Mouse (Mus musculus): Measurements from ENCODE around the gene Gm36079. TPM values are rescaled to one million over a fixed set of nuclear protein-coding genes. Genes with fewer than 3 reads are reported as not detected.
"Not testable (repeated sequence)": the region's sequence is repeated elsewhere in the genome, so short reads cannot be mapped to it uniquely, and the experiment has no call there.

Gene Gm36079
- polyA plus RNA-seq, 1 experiment from 2014 or later = not detected

DNA sequence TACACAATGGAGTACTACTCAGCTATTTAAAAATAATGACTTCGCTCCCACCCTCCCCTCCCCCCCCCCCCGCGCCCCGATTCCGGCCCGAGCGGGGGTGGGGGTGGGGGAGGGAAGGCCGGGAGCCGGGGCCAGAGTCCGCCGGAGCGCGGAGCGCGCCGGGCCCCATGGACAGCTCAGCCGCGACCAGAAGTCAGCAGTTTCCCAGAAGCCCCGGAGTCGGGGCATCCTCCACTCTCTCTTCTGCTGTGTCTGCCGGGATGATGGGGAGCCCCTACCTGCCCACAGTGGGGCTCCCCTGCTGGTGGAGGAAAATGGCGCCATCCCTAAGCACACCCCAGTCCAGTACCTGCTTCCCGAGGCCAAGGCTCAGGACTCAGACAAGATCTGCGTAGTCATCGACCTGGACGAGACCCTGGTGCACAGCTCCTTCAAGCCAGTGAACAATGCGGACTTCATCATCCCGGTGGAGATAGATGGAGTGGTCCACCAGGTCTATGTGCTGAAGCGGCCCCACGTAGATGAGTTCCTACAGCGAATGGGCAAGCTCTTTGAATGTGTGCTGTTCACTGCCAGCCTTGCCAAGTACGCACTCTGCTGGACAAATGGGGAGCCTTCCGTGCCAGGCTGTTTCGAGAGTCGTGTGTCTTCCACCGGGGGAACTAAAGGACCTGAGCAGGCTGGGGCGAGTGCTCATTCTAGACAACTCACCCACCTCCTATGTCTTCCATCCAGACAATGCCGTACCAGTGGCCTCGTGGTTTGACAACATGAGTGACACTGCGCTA is 19.8 kb upstream of the Gm36079 start:
- ATAC-seq (replicated peaks; ENCODE audit: low FRiP score); H3K9me3 ChIP-seq (ENCODE audit: control insufficient read depth, low read length); H3K4me2 ChIP-seq; DNase-seq (ENCODE audit: low spot score); H3K36me3 ChIP-seq (ENCODE audit: control insufficient read depth, insufficient read depth, low read length); H3K4me1 ChIP-seq (replicated peaks; ENCODE audit: control insufficient read depth, insufficient read depth, low read length); H3K9ac ChIP-seq (ENCODE audit: low read depth, low read length); H3K4me3 ChIP-seq (ENCODE audit: low read depth, low read length); H3K27ac ChIP-seq (ENCODE audit: low read depth, low read length); H3K27me3 ChIP-seq (replicated peaks; ENCODE audit: control insufficient read depth, insufficient read depth, low read length): not testable (repeated sequence)
- WGBS = 2% methylated on average over 8 of the region's 40 CpGs

DNA sequence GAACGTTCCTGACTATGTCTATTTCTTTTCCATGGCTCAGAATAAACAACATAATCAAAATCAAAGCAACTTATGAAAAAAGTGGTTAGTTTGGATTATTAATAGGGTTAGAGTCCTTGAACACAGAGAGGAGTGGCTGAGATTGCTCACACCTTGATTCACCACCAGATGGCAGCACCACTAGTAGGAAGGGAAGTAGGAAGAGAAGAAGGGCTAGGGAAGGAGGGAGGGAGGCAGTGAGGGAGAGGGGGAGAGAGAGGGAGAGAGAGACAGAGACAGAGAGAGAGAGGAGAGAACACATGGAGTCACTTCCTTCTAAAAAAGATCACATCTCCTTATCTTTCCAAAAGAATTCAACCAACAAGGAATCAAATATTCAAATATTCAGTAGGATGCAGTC is 14.3 kb upstream of the Gm36079 start:
- H3K9me3 ChIP-seq (ENCODE audit: control insufficient read depth, low read length); ATAC-seq (replicated peaks; ENCODE audit: low FRiP score); DNase-seq (ENCODE audit: low spot score); H3K4me2 ChIP-seq; H3K4me1 ChIP-seq (replicated peaks; ENCODE audit: control insufficient read depth, insufficient read depth, low read length); H3K27ac ChIP-seq (ENCODE audit: low read depth, low read length); H3K36me3 ChIP-seq (ENCODE audit: control insufficient read depth, insufficient read depth, low read length); H3K9ac ChIP-seq (ENCODE audit: low read depth, low read length); H3K27me3 ChIP-seq (replicated peaks; ENCODE audit: control insufficient read depth, insufficient read depth, low read length); H3K4me3 ChIP-seq (ENCODE audit: low read depth, low read length): not testable (repeated sequence)
- WGBS = no CpG with 5 or more reads among the region's 1 CpGs

DNA sequence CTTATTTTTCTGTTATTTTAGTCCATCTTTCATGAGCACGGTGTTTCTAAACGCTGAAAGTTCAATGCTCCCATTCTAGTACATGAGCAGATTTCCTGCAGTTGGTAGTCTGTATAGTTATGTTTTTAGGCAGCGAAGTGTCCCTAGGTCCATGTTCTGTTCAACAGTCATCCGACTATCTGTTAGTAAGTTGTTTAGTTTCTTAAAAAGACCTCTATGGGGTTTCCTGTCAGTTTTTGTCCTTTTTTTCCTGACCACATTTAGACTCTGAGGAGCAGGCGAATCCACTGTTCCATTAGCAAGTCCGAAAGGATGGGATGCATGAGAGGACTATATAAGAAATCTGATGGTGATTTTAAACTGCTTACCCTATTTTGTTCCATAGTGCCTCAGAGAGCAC is 11.1 kb upstream of the Gm36079 start:
- not testable (repeated sequence) for H3K4me3 ChIP-seq (ENCODE audit: low read depth, low read length); H3K36me3 ChIP-seq (ENCODE audit: control insufficient read depth, insufficient read depth, low read length); DNase-seq (ENCODE audit: low spot score); ATAC-seq (replicated peaks; ENCODE audit: low FRiP score); H3K27ac ChIP-seq (ENCODE audit: low read depth, low read length); H3K9me3 ChIP-seq (ENCODE audit: control insufficient read depth, low read length); H3K9ac ChIP-seq (ENCODE audit: low read depth, low read length); H3K4me1 ChIP-seq (replicated peaks; ENCODE audit: control insufficient read depth, insufficient read depth, low read length); H3K4me2 ChIP-seq
- 11% methylated on average over 6 of the region's 6 CpGs for WGBS
- peaks cover 11% of the 10 kb centered on the region for H3K27me3 ChIP-seq (replicated peaks; ENCODE audit: control insufficient read depth, insufficient read depth, low read length)

DNA sequence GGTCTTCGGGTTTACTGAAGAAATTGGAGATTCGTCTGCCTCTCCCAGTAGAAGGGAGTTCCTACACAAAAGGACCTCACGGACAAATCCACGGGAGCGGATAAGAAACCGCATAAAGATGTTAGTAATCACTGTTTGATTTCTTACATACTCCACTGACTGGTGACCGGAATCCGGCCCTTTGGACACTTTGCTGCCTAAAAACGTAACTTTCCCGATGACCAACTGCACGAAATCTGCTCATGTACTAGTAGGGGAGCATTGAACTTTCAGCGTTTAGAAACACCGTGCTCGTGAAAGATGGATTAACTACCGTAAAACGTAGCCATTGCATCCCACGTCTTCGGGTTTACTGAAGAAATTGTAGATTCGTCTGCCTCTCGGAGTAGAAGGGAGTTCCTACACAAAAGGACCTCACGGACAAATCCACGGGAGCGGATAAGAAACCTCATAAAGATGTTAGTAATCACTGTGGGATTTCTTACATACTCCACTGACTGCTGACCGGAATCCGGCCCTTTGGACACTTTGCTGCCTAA is 9.8 kb upstream of the Gm36079 start:
- H3K9me3 ChIP-seq (ENCODE audit: control insufficient read depth, low read length); DNase-seq (ENCODE audit: low spot score); ATAC-seq (replicated peaks; ENCODE audit: low FRiP score); H3K4me2 ChIP-seq; H3K4me1 ChIP-seq (replicated peaks; ENCODE audit: control insufficient read depth, insufficient read depth, low read length); H3K36me3 ChIP-seq (ENCODE audit: control insufficient read depth, insufficient read depth, low read length); H3K4me3 ChIP-seq (ENCODE audit: low read depth, low read length); H3K27ac ChIP-seq (ENCODE audit: low read depth, low read length); H3K9ac ChIP-seq (ENCODE audit: low read depth, low read length): not testable (repeated sequence)
- 3% methylated on average over 22 of the region's 25 CpGs for WGBS
- peaks cover 11% of the 10 kb centered on the region for H3K27me3 ChIP-seq (replicated peaks; ENCODE audit: control insufficient read depth, insufficient read depth, low read length)

DNA sequence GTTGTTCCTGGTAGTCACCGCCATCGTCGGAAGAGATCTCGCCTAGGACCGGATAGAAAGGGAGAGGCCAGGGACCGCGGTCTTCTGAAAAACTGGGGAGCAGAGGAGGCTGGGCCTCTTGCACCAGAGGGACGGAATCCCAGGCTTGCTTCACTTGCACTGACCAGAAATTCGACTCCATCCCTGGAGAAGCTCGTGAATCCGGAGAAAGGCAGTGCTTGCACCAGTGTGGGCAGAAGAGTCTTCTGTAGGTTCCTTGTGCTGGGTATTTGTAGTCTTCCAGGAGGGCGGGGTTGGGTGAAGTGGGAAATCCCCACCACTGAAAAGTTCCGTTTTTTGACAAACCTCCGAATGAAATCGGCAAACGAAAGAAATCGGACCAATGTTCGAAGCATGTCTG is 8.3 kb upstream of the Gm36079 start:
- H3K27ac ChIP-seq (ENCODE audit: low read depth, low read length); H3K9ac ChIP-seq (ENCODE audit: low read depth, low read length): not testable (repeated sequence)

DNA sequence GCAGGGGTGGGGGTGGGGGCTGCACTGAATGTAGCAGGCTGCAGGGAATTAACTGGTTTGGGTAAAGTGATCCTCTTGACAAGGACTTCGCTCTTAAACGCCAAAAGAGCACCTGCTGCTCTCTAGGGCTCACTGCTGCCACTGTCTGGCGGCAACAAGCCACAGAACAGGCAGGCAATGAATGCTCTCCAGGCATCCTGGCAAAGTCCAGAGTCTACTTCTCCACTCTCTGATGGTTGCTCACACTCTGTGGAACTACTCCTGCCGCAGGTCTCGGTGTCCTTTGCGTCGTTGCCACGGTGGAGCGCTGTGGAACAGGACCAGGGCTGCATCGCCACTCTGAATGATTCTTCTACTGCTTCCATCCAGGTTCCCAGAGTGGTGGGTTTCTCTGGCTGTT is 7.8 kb upstream of the Gm36079 start:
- H3K36me3 ChIP-seq (ENCODE audit: control insufficient read depth, insufficient read depth, low read length); H3K27ac ChIP-seq (ENCODE audit: low read depth, low read length); H3K4me1 ChIP-seq (replicated peaks; ENCODE audit: control insufficient read depth, insufficient read depth, low read length); H3K4me2 ChIP-seq; H3K4me3 ChIP-seq (ENCODE audit: low read depth, low read length); H3K9ac ChIP-seq (ENCODE audit: low read depth, low read length); H3K9me3 ChIP-seq (ENCODE audit: control insufficient read depth, low read length); DNase-seq (ENCODE audit: low spot score): not testable (repeated sequence)
- peak; percentile 41; the same call in 1 of the 2 replicates for ATAC-seq (replicated peaks; ENCODE audit: low FRiP score)
- 6% methylated on average over 3 of the region's 10 CpGs for WGBS
- peaks cover 11% of the 10 kb centered on the region for H3K27me3 ChIP-seq (replicated peaks; ENCODE audit: control insufficient read depth, insufficient read depth, low read length)

More for the DNA sequence above, 8.3 kb upstream of the Gm36079 start:
- not testable (repeated sequence) for H3K9me3 ChIP-seq (ENCODE audit: control insufficient read depth, low read length); H3K4me1 ChIP-seq (replicated peaks; ENCODE audit: control insufficient read depth, insufficient read depth, low read length); DNase-seq (ENCODE audit: low spot score); H3K4me2 ChIP-seq; H3K4me3 ChIP-seq (ENCODE audit: low read depth, low read length); H3K36me3 ChIP-seq (ENCODE audit: control insufficient read depth, insufficient read depth, low read length); ATAC-seq (replicated peaks; ENCODE audit: low FRiP score)
- H3K27me3 ChIP-seq (replicated peaks; ENCODE audit: control insufficient read depth, insufficient read depth, low read length) = peaks cover 11% of the 10 kb centered on the region
- WGBS = 2% methylated on average over 7 of the region's 18 CpGs

DNA sequence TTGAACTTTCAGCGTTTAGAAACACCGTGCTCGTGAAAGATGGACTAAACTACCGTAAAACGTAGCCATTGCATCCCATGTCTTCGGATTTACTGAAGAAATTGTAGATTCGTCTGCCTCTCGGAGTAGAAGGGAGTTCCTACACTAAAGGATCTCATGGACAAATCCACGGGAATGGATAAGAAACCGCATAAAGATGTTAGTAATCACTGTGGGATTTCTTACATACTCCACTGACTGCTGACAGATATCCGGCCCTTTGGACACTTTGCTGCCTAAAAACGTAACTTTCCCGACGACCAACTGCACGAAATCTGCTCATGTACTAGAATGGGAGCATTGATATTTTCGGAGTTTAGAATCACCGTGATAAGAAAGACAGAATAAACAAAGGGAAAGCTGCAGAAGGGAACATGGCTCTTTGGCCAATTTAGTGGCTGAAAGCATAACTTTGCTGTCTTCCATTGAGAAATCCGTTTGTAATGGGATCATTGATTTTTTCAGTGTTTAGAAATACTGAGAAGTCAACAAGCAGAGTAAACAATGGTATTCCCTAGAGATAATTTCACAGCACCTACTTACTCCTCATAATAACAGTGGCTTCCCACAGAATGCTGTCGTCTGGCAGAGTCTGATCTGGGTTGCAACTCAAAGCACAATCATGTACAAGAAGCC is 6.8 kb upstream of the Gm36079 start:
- not testable (repeated sequence) for H3K4me1 ChIP-seq (replicated peaks; ENCODE audit: control insufficient read depth, insufficient read depth, low read length); H3K4me3 ChIP-seq (ENCODE audit: low read depth, low read length); H3K9me3 ChIP-seq (ENCODE audit: control insufficient read depth, low read length); ATAC-seq (replicated peaks; ENCODE audit: low FRiP score); H3K4me2 ChIP-seq; H3K9ac ChIP-seq (ENCODE audit: low read depth, low read length); H3K36me3 ChIP-seq (ENCODE audit: control insufficient read depth, insufficient read depth, low read length); DNase-seq (ENCODE audit: low spot score); H3K27ac ChIP-seq (ENCODE audit: low read depth, low read length)
- WGBS = 1% methylated on average over 16 of the region's 19 CpGs
- peaks cover 11% of the 10 kb centered on the region for H3K27me3 ChIP-seq (replicated peaks; ENCODE audit: control insufficient read depth, insufficient read depth, low read length)

DNA sequence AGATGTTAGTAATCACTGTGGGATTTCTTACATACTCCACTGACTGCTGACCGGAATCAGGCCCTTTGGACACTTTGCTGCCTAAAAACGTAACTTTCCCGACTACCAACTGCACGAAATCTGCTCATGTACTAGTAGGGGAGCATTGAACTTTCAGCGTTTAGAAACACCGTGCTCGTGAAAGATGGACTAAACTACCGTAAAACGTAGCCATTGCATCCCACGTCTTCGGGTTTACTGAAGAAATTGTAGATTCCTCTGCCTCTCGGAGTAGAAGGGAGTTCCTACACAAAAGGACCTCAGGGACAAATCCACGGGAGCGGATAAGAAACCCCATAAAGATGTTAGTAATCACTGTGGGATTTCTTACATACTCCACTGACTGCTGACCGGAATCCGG is 4.9 kb upstream of the Gm36079 start:
- not testable (repeated sequence) for H3K4me2 ChIP-seq; H3K4me1 ChIP-seq (replicated peaks; ENCODE audit: control insufficient read depth, insufficient read depth, low read length); DNase-seq (ENCODE audit: low spot score); H3K9ac ChIP-seq (ENCODE audit: low read depth, low read length); ATAC-seq (replicated peaks; ENCODE audit: low FRiP score); H3K36me3 ChIP-seq (ENCODE audit: control insufficient read depth, insufficient read depth, low read length); H3K27me3 ChIP-seq (replicated peaks; ENCODE audit: control insufficient read depth, insufficient read depth, low read length); H3K4me3 ChIP-seq (ENCODE audit: low read depth, low read length); H3K9me3 ChIP-seq (ENCODE audit: control insufficient read depth, low read length); H3K27ac ChIP-seq (ENCODE audit: low read depth, low read length)
- WGBS = 2% methylated on average over 11 of the region's 16 CpGs
